Mouse (Mus musculus) stomach, postnatal 0 days (tissue): ENCODE measurements at regions not wholly inside any gene's neighbourhood (a gene's known extent, or its start where the extent isn't known, plus 50 kb on each side); places are given as distances from the start of the nearest gene placed in this dataset.
"Not testable (repeated sequence)": the region's sequence is repeated elsewhere in the genome, so short reads cannot be mapped to it uniquely, and the experiment has no call there.

ENCODE experiments used
- ATAC-seq: fragments of 200-750 bp; cut with Nextera tagmentation; 2 replicates; pipeline ENCODE4 v1.8.0; 2017; ENCODE audit not compliant: low FRiP score, low TSS enrichment
- DNase-seq: peaks from one replicate; pipeline ENCODE4 v3.0.0-alpha.2; 2016; ENCODE audit warnings: low spot score
- H3K27ac ChIP-seq: fragments of 300-500 bp; sonication (generic); replicated peaks from 2 replicates; pipeline ENCODE4 v1.5.1; 2014; ENCODE audit warnings: mild to moderate bottlenecking, control low read depth
- H3K27me3 ChIP-seq: fragments of 300-500 bp; sonication (generic); 2 replicates; pipeline ENCODE4 v1.6.1; 2014; ENCODE audit warnings: low read length; ENCODE audit not compliant: control insufficient read depth, insufficient read depth
- H3K36me3 ChIP-seq: fragments of 300-500 bp; sonication (generic); 2 replicates; pipeline ENCODE4 v1.6.1; 2014; ENCODE audit warnings: low read length, mixed read lengths; ENCODE audit not compliant: control insufficient read depth, insufficient read depth
- H3K4me1 ChIP-seq: fragments of 300-500 bp; sonication (generic); replicated peaks from 2 replicates; pipeline ENCODE4 v1.6.1; 2014; ENCODE audit warnings: antibody characterized with exemption; ENCODE audit not compliant: control insufficient read depth, insufficient read depth
- H3K4me2 ChIP-seq: fragments of 300-500 bp; sonication (generic); replicated peaks from 2 replicates; pipeline ENCODE4 v1.6.1; 2014; ENCODE audit warnings: low read depth, mild to moderate bottlenecking, control low read depth, moderate library complexity
- H3K4me3 ChIP-seq: fragments of 300-500 bp; sonication (generic); 2 replicates; pipeline ENCODE4 v1.5.1; 2014; ENCODE audit warnings: low read depth, low read length, control low read depth
- H3K9ac ChIP-seq: fragments of 300-500 bp; sonication (generic); 2 replicates; pipeline ENCODE4 v1.6.1; 2014; ENCODE audit warnings: mild to moderate bottlenecking, low read length, control low read depth, mixed read lengths
- H3K9me3 ChIP-seq: fragments of 300-500 bp; sonication (generic); 2 replicates; pipeline ENCODE4 v1.6.1; 2016; ENCODE audit warnings: low read length; ENCODE audit not compliant: control insufficient read depth
- CTCF ChIP-seq: IDR thresholded peaks from 2 replicates; pipeline ENCODE4 v1.5.1; 2016; ENCODE audit warnings: antibody characterized with exemption, low read depth, mild to moderate bottlenecking, moderate library complexity
- EP300 ChIP-seq: optimal IDR thresholded peaks from 2 replicates; pipeline ENCODE3; 2016; ENCODE audit warnings: antibody characterized with exemption
- WGBS: fragments of 180-500 bp; shearing (Covaris S2); extraction: QIAGEN DNeasy Blood & Tissue Kit; methylation state at CpG from one replicate; pipeline ENCODE4 v1.1.7; 2014; 5-methylcytosine and 5-hydroxymethylcytosine counted together

DNA sequence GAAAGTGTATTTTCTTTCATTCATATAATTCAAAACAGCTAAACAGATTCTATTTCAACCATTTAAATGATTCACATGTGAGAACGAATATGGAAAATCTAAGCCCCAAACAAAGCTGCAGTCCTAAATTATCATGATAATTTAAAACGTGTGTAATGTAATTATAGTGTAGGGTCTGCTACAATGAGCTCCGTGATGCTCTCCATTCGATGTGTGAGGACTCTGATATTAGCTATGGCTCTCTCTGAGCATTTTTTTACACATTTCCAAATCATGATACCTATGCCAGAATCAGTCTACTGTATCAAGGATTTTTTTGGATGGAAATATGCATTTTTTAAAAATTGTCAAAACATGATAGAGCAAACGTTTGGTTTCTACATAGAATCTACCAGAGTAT is 785.8 kb upstream of the Pou3f3 start:
- TF ChIP-seq CTCF: no peak
- no peak overlapping the region for H3K4me3 ChIP-seq
- no peak overlapping the region for H3K27ac ChIP-seq
- no peak overlapping the region for H3K4me2 ChIP-seq
- DNase-seq (no peak), ATAC-seq (no peak)
- WGBS: 75% methylated on average over 5 of the region's 5 CpGs
- no peaks in the 10 kb centered on the region for H3K9me3 ChIP-seq
- no peaks in the 10 kb centered on the region for H3K27me3 ChIP-seq
- no peaks in the 10 kb centered on the region for H3K36me3 ChIP-seq
- no peaks in the 10 kb centered on the region for H3K4me1 ChIP-seq
- no peak overlapping the region for H3K9ac ChIP-seq

DNA sequence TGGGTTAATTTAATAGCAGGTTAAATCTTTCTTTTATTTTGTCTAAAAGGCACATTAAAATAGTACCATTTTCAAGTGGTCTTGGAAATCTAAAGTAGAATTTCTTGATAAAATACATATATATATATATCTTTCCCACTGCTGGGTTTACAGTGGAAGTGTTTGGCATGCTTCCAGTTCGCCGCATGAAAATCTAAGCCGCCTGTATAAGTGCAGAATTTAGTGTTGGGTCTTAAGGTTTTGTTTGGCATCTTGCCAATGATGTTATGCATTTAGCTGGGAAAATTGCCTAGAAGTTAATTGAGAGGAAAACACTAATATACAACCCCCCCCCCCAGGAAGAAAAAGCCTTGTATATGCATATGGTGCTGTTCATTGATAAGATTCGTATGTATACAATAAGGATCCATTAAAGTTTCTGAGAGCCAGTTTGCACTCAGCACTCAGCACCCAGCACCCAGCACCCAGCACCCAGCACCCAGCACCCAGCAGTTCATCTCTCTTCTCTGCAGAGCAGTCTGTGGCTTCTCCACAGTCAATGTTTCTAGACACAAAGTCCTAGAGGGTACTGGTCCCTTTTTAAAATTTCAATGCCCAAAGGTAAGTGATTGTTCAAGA is 778.7 kb upstream of the Pou3f3 start:
- no peak for DNase-seq

DNA sequence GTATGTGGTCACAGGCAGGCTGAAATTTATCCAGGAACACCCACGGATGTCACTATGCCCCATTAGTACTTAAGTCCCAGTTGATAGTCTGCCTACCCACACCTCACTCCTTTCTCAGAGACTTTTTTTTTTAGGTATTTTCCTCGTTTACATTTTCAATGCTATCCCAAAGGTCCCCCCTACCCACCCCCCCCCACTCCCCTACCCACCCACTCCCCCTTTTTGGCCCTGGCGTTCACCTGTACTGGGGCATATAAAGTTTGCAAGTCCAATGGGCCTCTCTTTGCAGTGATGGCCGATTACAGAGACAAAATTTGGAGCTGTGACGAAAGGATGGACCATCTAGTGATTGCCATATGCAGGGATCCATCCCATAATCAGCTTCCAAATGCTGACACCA is 777.8 kb upstream of the Pou3f3 start:
- DNase-seq, H3K27me3 ChIP-seq, ATAC-seq, H3K9ac ChIP-seq, H3K9me3 ChIP-seq, H3K27ac ChIP-seq, H3K4me1 ChIP-seq, H3K4me2 ChIP-seq, H3K36me3 ChIP-seq, H3K4me3 ChIP-seq: not testable (repeated sequence)
- WGBS: 78% methylated on average over 5 of the region's 5 CpGs

More for the DNA sequence above, 778.7 kb upstream of the Pou3f3 start:
- no peaks in the 10 kb centered on the region for H3K9me3 ChIP-seq
- H3K36me3 ChIP-seq: no peaks in the 10 kb centered on the region
- WGBS: 45% methylated on average over 4 of the region's 4 CpGs
- no peak overlapping the region for H3K4me3 ChIP-seq
- no peak for TF ChIP-seq EP300
- TF ChIP-seq CTCF: no peak
- H3K27me3 ChIP-seq: no peaks in the 10 kb centered on the region
- H3K9ac ChIP-seq: no peak overlapping the region
- no peak for ATAC-seq
- H3K4me1 ChIP-seq: no peaks in the 10 kb centered on the region
- H3K27ac ChIP-seq: no peak overlapping the region
- no peak overlapping the region for H3K4me2 ChIP-seq

DNA sequence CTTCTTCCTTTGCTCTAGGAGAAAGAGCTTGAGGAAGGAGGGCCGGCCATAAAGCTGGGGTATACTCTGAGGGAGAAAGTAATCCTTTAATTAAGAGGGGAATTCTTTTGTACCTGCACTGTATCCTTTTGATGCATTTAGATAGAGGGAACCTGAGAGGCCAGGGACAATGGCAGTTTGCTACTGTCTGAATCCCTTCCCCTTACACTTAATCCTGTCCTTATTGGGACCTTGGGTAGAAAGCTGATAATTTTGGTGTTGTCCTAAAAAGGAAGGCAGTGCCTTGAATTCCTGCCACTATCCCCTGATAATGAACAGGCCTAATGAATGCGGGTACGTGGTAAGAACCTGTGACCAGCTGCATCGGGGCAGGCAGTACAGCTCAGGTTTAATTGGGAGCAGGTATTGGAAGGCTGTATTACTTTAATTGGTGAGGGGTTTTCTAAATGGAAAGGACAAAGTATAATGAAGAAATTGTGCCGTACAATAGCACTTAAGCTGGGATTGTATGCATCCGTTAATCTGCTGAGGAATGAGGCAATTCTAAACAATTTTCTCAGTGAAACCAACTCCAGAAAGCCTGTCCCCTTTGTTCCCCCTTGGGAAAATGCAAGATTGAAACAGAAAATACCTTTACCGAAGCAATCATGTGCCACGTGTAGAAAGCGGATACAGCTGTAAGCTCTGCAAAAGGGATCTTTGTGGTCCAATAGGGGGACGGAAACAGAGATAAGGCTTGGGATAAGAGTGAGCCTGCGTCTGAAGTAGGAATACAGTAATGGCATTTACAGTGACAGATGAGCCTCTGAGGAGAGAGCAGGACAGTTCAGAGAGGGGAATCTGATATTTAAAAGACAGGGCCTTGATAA is 776.9 kb upstream of the Pou3f3 start:
- TF ChIP-seq CTCF (no peak), EP300 (no peak)
- H3K4me1 ChIP-seq: no peaks in the 10 kb centered on the region
- no peaks in the 10 kb centered on the region for H3K36me3 ChIP-seq
- no peak overlapping the region for H3K4me2 ChIP-seq
- no peak overlapping the region for H3K27ac ChIP-seq
- no peak overlapping the region for H3K4me3 ChIP-seq
- no peaks in the 10 kb centered on the region for H3K27me3 ChIP-seq
- WGBS: 44% methylated on average over 11 of the region's 11 CpGs
- no peak overlapping the region for H3K9ac ChIP-seq
- DNase-seq (no peak), ATAC-seq (no peak)
- H3K9me3 ChIP-seq: no peaks in the 10 kb centered on the region

DNA sequence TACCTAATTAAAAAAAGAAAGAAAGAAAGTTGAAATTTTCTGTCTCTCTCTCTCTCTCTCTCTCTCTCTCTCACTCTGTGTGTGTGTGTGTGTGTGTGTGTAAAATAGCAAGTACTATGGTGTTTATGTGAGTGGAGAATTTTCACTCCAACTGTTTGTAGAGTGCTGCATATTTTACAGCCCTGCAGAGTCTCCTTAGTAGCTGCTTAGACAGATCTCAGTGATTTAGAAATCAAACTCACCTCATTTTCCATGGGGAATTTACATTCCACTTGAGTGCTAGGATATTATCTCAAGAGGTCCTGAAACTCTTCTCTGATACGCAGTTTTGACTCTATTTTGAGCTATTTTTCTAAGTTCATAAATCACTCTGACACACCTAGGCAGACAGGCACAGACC is 761.8 kb upstream of the Pou3f3 start:
- Histone ChIP-seq H3K9ac (no peak overlapping the region), H3K4me3 (no peak overlapping the region), H3K9me3 (no peaks in the 10 kb centered on the region), H3K36me3 (no peaks in the 10 kb centered on the region), H3K27me3 (no peaks in the 10 kb centered on the region), H3K4me2 (no peak overlapping the region), H3K27ac (no peak overlapping the region), H3K4me1 (no peaks in the 10 kb centered on the region)
- ATAC-seq: no peak
- TF ChIP-seq CTCF (no peak), EP300 (no peak)
- 50% methylated on average over 1 of the region's 1 CpGs for WGBS
- no peak for DNase-seq

DNA sequence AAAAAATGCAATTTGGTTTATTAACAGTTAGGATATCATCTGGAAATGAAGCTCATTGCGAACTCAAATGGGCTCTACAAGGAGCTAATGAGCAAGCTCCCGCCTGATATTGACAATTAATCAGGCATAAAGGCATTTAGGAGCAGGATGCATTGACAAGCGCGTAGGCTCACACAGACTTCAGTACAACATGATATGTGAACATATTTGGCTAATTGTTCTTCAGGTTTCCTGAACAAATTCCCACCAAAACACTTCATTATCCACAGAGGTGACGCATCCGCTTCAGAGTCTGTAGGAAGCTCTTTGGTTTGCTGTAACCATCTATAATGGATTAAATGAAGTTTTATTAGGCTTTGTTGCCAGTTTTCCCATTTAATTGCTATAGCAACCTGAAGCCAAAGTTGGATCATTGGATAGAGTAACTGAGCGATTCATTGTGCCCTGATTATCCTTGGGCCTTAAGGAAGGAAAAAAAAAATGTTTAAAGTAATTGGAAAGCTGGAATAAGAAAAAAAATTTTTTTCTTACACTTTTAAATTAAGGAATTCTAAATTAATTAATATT is 759.6 kb upstream of the Pou3f3 start:
- Histone ChIP-seq H3K27me3 (no peaks in the 10 kb centered on the region), H3K4me2 (no peak overlapping the region), H3K9me3 (no peaks in the 10 kb centered on the region), H3K4me1 (no peaks in the 10 kb centered on the region), H3K27ac (no peak overlapping the region), H3K9ac (no peak overlapping the region), H3K4me3 (no peak overlapping the region), H3K36me3 (no peaks in the 10 kb centered on the region)
- DNase-seq: no peak
- no peak for ATAC-seq
- WGBS: 88% methylated on average over 7 of the region's 7 CpGs
- no peak for TF ChIP-seq CTCF
